Mouse (Mus musculus) intestine, postnatal 0 days (tissue): ENCODE measurements around the gene Dkkl1. TPM values are rescaled to one million over a fixed set of nuclear protein-coding genes. Genes with fewer than 3 reads are reported as not detected.

Source experiments
- ATAC-seq: fragments of 200-750 bp; cut with Nextera tagmentation; 2 replicates; pipeline ENCODE4 v1.8.0; 2017; ENCODE audit warnings: mild to moderate bottlenecking, moderate TSS enrichment, moderate library complexity
- H3K27ac ChIP-seq: fragments of 300-500 bp; sonication (generic); 2 replicates; pipeline ENCODE4 v1.5.1; 2014; ENCODE audit warnings: mild to moderate bottlenecking, low read depth, low read length, moderate library complexity
- H3K27me3 ChIP-seq: fragments of 300-500 bp; sonication (generic); replicated peaks from 2 replicates; pipeline ENCODE4 v1.6.1; 2014; ENCODE audit warnings: low read length, mixed read lengths; ENCODE audit not compliant: control insufficient read depth, insufficient read depth
- H3K36me3 ChIP-seq: fragments of 300-500 bp; sonication (generic); 2 replicates; pipeline ENCODE4 v1.6.1; 2014; ENCODE audit warnings: mild to moderate bottlenecking, moderate library complexity; ENCODE audit not compliant: control insufficient read depth, insufficient read depth
- H3K4me1 ChIP-seq: fragments of 300-500 bp; sonication (generic); replicated peaks from 2 replicates; pipeline ENCODE4 v1.6.1; 2014; ENCODE audit warnings: antibody characterized with exemption, low read length, mixed read lengths; ENCODE audit not compliant: control insufficient read depth, insufficient read depth
- H3K4me2 ChIP-seq: fragments of 300-500 bp; sonication (generic); replicated peaks from 2 replicates; pipeline ENCODE4 v1.6.1; 2014; ENCODE audit warnings: low read depth, mild to moderate bottlenecking, moderate library complexity
- H3K4me3 ChIP-seq: fragments of 300-500 bp; sonication (generic); 2 replicates; pipeline ENCODE4 v1.5.1; 2014; ENCODE audit warnings: low read depth, low read length
- H3K9ac ChIP-seq: fragments of 300-500 bp; sonication (generic); 2 replicates; pipeline ENCODE4 v1.6.1; 2014; ENCODE audit warnings: mild to moderate bottlenecking, low read depth, low read length
- H3K9me3 ChIP-seq: fragments of 300-500 bp; sonication (generic); 2 replicates; pipeline ENCODE4 v1.6.1; 2016; ENCODE audit warnings: mixed run types; ENCODE audit not compliant: control insufficient read depth
- CTCF ChIP-seq: sonication (generic); IDR thresholded peaks from 2 replicates; pipeline ENCODE4 v1.5.1; 2016; ENCODE audit warnings: low read depth, mild to moderate bottlenecking, control low read depth, antibody characterized with exemption, moderate library complexity
- WGBS: fragments of 180-500 bp; shearing (Covaris S2); extraction: QIAGEN DNeasy Blood & Tissue Kit; methylation state at CpG from one replicate; pipeline ENCODE4 v1.1.7; 2014; 5-methylcytosine and 5-hydroxymethylcytosine counted together
- polyA plus RNA-seq: library from polyadenylated mRNA; unstranded; fragments of >200 nt; fragmentation: Nextera tagmentation; extraction: Ambion mirVana; gene quantifications from 2 replicates; pipeline ENCODE4 v1.2.1, GENCODE M21; 2015

Gene Dkkl1
- polyA plus RNA-seq, 1 experiment from 2014 or later, result 0.47 TPM

- Histone ChIP-seq H3K4me2 (no peak overlapping the region), H3K9me3 (no peaks in the 10 kb centered on the region), H3K36me3 (no peaks in the 10 kb centered on the region), H3K9ac (no peak overlapping the region), H3K4me3 (no peak overlapping the region), H3K27me3 (peaks cover 73% of the 10 kb centered on the region), H3K27ac (no peak overlapping the region), H3K4me1 (0 out of 2 replicates have a peak, but pooled peaks cover 3% of the 10 kb centered on the region)
- no peak for ATAC-seq
- no peak for TF ChIP-seq CTCF
- WGBS, result 60% methylated on average over 7 of the region's 7 CpGs
Measured at GRCm38 (mm10) chr7:45183672-45184071, 28.3 kb downstream of the Dkkl1 start.

- no peak overlapping the region for H3K9ac ChIP-seq
- H3K27ac ChIP-seq, result no peak overlapping the region
- TF ChIP-seq CTCF, result peak; percentile 14; the same call in 1 of the 2 replicates
- 14% methylated on average over 11 of the region's 11 CpGs for WGBS
- no peaks in the 10 kb centered on the region for H3K9me3 ChIP-seq
- 0 out of 2 replicates have a peak, but pooled peaks cover 3% of the 10 kb centered on the region for H3K4me1 ChIP-seq
- peak overlapping the region; percentile 56 for H3K4me2 ChIP-seq
- H3K27me3 ChIP-seq, result peaks cover 81% of the 10 kb centered on the region
- H3K36me3 ChIP-seq, result no peaks in the 10 kb centered on the region
- ATAC-seq, result peak; percentile 8; the same call in 1 of the 2 replicates
- no peak overlapping the region; the same call in 1 of the 2 replicates for H3K4me3 ChIP-seq
Measured at GRCm38 (mm10) chr7:45182606-45183005, 29.3 kb downstream of the Dkkl1 start.

DNA sequence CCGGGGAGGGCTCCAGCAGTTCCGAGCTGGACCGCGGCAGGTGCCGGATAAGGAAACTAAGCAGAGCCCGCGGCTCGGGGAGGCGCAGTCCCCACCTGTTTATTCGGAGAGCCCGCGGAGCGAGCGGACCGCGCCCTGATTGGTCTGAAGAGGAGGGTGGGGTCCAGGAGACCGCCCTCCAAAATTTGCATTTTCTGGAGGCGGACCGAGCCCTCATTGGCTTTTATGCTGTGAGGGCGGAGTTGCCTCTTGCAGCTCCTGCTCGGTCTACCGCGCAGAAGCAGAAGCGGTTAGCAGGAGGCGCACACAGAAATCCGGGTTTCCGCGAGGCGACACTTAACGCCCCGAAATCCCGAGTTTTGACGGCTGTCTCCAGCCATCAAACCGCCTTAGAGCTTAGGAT, 29.7 kb downstream of the Dkkl1 start:
- TF ChIP-seq CTCF, result no peak
- no peaks in the 10 kb centered on the region for H3K36me3 ChIP-seq
- peaks cover 85% of the 10 kb centered on the region for H3K27me3 ChIP-seq
- no peaks in the 10 kb centered on the region for H3K9me3 ChIP-seq
- H3K4me1 ChIP-seq, result 0 out of 2 replicates have a peak, but pooled peaks cover 3% of the 10 kb centered on the region
- no peak overlapping the region for H3K27ac ChIP-seq
- peak overlapping the region; percentile 4 for H3K4me3 ChIP-seq
- under 1% methylated on average over 34 of the region's 34 CpGs for WGBS
- peak overlapping the region; percentile 56 for H3K4me2 ChIP-seq
- peak; percentile 80 for ATAC-seq
- H3K9ac ChIP-seq, result no peak overlapping the region

- Histone ChIP-seq H3K4me1 (0 out of 2 replicates have a peak, but pooled peaks cover 3% of the 10 kb centered on the region), H3K27ac (no peak overlapping the region), H3K36me3 (no peaks in the 10 kb centered on the region), H3K9ac (no peak overlapping the region), H3K9me3 (no peaks in the 10 kb centered on the region), H3K4me3 (peak overlapping the region; percentile 9), H3K4me2 (peak overlapping the region; percentile 56), H3K27me3 (peaks cover 86% of the 10 kb centered on the region)
- 9% methylated on average over 35 of the region's 35 CpGs for WGBS
- peak; percentile 43 for TF ChIP-seq CTCF
- ATAC-seq, result 0 out of 2 replicates have a peak, but pooled peaks have one; percentile 31
Measured at GRCm38 (mm10) chr7:45181540-45181939, 30.4 kb downstream of the Dkkl1 start.

- Histone ChIP-seq H3K4me1 (0 out of 2 replicates have a peak, but pooled peaks cover 3% of the 10 kb centered on the region), H3K27me3 (peaks cover 86% of the 10 kb centered on the region), H3K9me3 (no peaks in the 10 kb centered on the region), H3K9ac (no peak within 1 kb of the TSS), H3K27ac (no peak within 1 kb of the TSS), H3K36me3 (no peaks in the 10 kb centered on the region), H3K4me2 (peak within 1 kb of the TSS; percentile 56), H3K4me3 (peak within 1 kb of the TSS; percentile 9)
- ATAC-seq, result no peak
- 23% methylated on average over 20 of the region's 20 CpGs for WGBS
- TF ChIP-seq CTCF, result no peak
Measured at GRCm38 (mm10) chr7:45180896-45181477, 31.0 kb downstream of the Dkkl1 start, which contains the start of gene Pth2. Gene Pth2, plus strand, starts transcription at chr7:45180995.

- WGBS, result 22% methylated on average over 7 of the region's 7 CpGs
- no peak for TF ChIP-seq CTCF
- Histone ChIP-seq H3K9me3 (no peaks in the 10 kb centered on the region), H3K4me1 (0 out of 2 replicates have a peak, but pooled peaks cover 3% of the 10 kb centered on the region), H3K36me3 (no peaks in the 10 kb centered on the region), H3K4me3 (no peak within 1 kb of the TSS), H3K27me3 (peaks cover 92% of the 10 kb centered on the region), H3K4me2 (no peak within 1 kb of the TSS), H3K9ac (no peak within 1 kb of the TSS), H3K27ac (no peak within 1 kb of the TSS)
- no peak for ATAC-seq
Measured at GRCm38 (mm10) chr7:45179469-45179868, 32.5 kb downstream of the Dkkl1 start, which contains the start of gene Gfy. Gene Gfy, minus strand, starts transcription at chr7:45179569.
